ENCODE assay signal across 8 mouse cellular contexts in genomic region chr4:130107065-130107443, GRCm38 (mm10). TPM values are rescaled to one million over a fixed set of nuclear protein-coding genes. Genes with fewer than 3 reads are reported as not detected.
DNase-seq lines count a peak whose midpoint lies in the region; ATAC-seq lines count a peak whose summit lies in the region.

No protein-coding gene starts in this region.

- ATAC-seq in kidney, embryonic 16.5 days (ENCODE audit: low FRiP score, low TSS enrichment) = peak; percentile 55; the same call in 1 of the 2 replicates
- ATAC-seq in hindbrain, embryonic 15.5 days (ENCODE audit: low FRiP score, low read depth) = peak; percentile 80
- peak; percentile 76 for ATAC-seq in midbrain, embryonic 15.5 days (replicated peaks)

- WGBS in kidney, embryonic 16.5 days = 10% methylated on average over 14 of the region's 14 CpGs
- 11% methylated on average over 14 of the region's 14 CpGs for WGBS in hindbrain, embryonic 15.5 days
- WGBS in midbrain, embryonic 15.5 days = 12% methylated on average over 14 of the region's 14 CpGs

- H3K27me3 ChIP-seq in kidney, embryonic 16.5 days (ENCODE audit: insufficient read depth, low read length) = no peaks in the 10 kb centered on the region
- 0 out of 2 replicates have a peak, but pooled peaks cover under 1% of the 10 kb centered on the region for H3K27me3 ChIP-seq in hindbrain, embryonic 15.5 days
- no peaks in the 10 kb centered on the region for H3K27me3 ChIP-seq in midbrain, embryonic 15.5 days (replicated peaks)

- H3K4me2 ChIP-seq in kidney, embryonic 16.5 days (replicated peaks; ENCODE audit: low read depth, low read length) = peak overlapping the region; percentile 69
- peak overlapping the region; percentile 79 for H3K4me2 ChIP-seq in hindbrain, embryonic 15.5 days
- H3K4me2 ChIP-seq in midbrain, embryonic 15.5 days = peak overlapping the region; percentile 38

- no peak for DNase-seq in kidney, postnatal 25 days
- no peak for DNase-seq in embryo, embryonic 9.5 days (ENCODE audit: extremely low spot score)
- no peak for DNase-seq in urinary bladder, adult 18-20 months (ENCODE audit: low spot score in 2 of 2)
- DNase-seq in layer of hippocampus, postnatal 25 days (ENCODE audit: extremely low spot score in 1 of 2, low spot score in 1 of 2) = no peak

- no peaks in the 10 kb centered on the region for H3K36me3 ChIP-seq in kidney, embryonic 16.5 days (ENCODE audit: insufficient read depth, low read length)
- no peaks in the 10 kb centered on the region for H3K36me3 ChIP-seq in hindbrain, embryonic 15.5 days
- H3K36me3 ChIP-seq in midbrain, embryonic 15.5 days (replicated peaks) = no peaks in the 10 kb centered on the region

- H3K27ac ChIP-seq in kidney, embryonic 16.5 days (ENCODE audit: low read length) = peak overlapping the region; percentile 36
- H3K27ac ChIP-seq in brown adipose tissue, adult 24 weeks (replicated peaks; ENCODE audit: low read depth, low read length) = peak overlapping the region; percentile 87
- H3K27ac ChIP-seq in hindbrain, embryonic 15.5 days (replicated peaks) = peak overlapping the region; percentile 77
- H3K27ac ChIP-seq in midbrain, embryonic 15.5 days = peak overlapping the region; percentile 66

- peak overlapping the region; percentile 72 for H3K4me3 ChIP-seq in kidney, embryonic 16.5 days (ENCODE audit: low read length)
- peak overlapping the region; percentile 72 for H3K4me3 ChIP-seq in brown adipose tissue, adult 24 weeks (ENCODE audit: insufficient read depth, low read depth, low read length)
- peak overlapping the region; percentile 80 for H3K4me3 ChIP-seq in hindbrain, embryonic 15.5 days
- H3K4me3 ChIP-seq in midbrain, embryonic 15.5 days = peak overlapping the region; percentile 58

- peaks cover 12% of the 10 kb centered on the region for H3K4me1 ChIP-seq in kidney, embryonic 16.5 days (ENCODE audit: insufficient read depth, low read length)
- H3K4me1 ChIP-seq in brown adipose tissue, adult 24 weeks (ENCODE audit: control insufficient read depth, insufficient read depth, insufficient read length, low read length) = peaks cover 18% of the 10 kb centered on the region
- peaks cover 13% of the 10 kb centered on the region for H3K4me1 ChIP-seq in hindbrain, embryonic 15.5 days (replicated peaks)
- H3K4me1 ChIP-seq in midbrain, embryonic 15.5 days = peaks cover 13% of the 10 kb centered on the region

- peak overlapping the region; percentile 40; the same call in 1 of the 2 replicates for H3K9ac ChIP-seq in kidney, embryonic 16.5 days (replicated peaks; ENCODE audit: low read length)
- H3K9ac ChIP-seq in hindbrain, embryonic 15.5 days = 0 out of 2 replicates have a peak overlapping the region, but pooled peaks have one; percentile 52
- H3K9ac ChIP-seq in midbrain, embryonic 15.5 days = no peak overlapping the region

- H3K9me3 ChIP-seq in kidney, embryonic 16.5 days (ENCODE audit: low read length) = no peaks in the 10 kb centered on the region
- no peaks in the 10 kb centered on the region for H3K9me3 ChIP-seq in hindbrain, embryonic 15.5 days
- H3K9me3 ChIP-seq in midbrain, embryonic 15.5 days = no peaks in the 10 kb centered on the region

RNA-seq across cellular contexts. Expression of gene Pef1, which starts 4.7 kb away (rescaled TPM):
- 85.5 and 90.9 TPM in 2 replicates for polyA plus RNA-seq in kidney, embryonic 16.5 days (2015; fragmentation: Nextera tagmentation; extraction: Ambion mirVana)
- 67.7 and 71.2 TPM in 2 replicates for polyA plus RNA-seq in brown adipose tissue, adult 24 weeks (2012; ENCODE audit: insufficient read depth, insufficient read length, missing spikeins)
- 67.5 and 69.1 TPM in 2 replicates for polyA plus RNA-seq in hindbrain, embryonic 15.5 days (2015; fragmentation: Nextera tagmentation; extraction: Ambion mirVana)
- 68.1 and 75.5 TPM in 2 replicates for polyA plus RNA-seq in midbrain, embryonic 15.5 days (2015; fragmentation: Nextera tagmentation; extraction: Ambion mirVana)
- 10 to 100 TPM; 58.5 to 66.3 TPM for total RNA-seq in layer of hippocampus, postnatal 25 days (2021)

RNA-seq across cellular contexts. Expression of gene Hcrtr1, which starts 32.1 kb away (rescaled TPM):
- 0.19 and 0.31 TPM in 2 replicates for polyA plus RNA-seq in kidney, embryonic 16.5 days (2015; fragmentation: Nextera tagmentation; extraction: Ambion mirVana)
- polyA plus RNA-seq in brown adipose tissue, adult 24 weeks (2012; ENCODE audit: insufficient read depth, insufficient read length, missing spikeins) = not detected in 2 replicates
- polyA plus RNA-seq in hindbrain, embryonic 15.5 days (2015; fragmentation: Nextera tagmentation; extraction: Ambion mirVana) = 3.4 and 5.1 TPM in 2 replicates
- polyA plus RNA-seq in midbrain, embryonic 15.5 days (2015; fragmentation: Nextera tagmentation; extraction: Ambion mirVana) = 3.3 and 3.6 TPM in 2 replicates
- total RNA-seq in layer of hippocampus, postnatal 25 days (2021) = 1 to 10 TPM; 3.2 to 4.5 TPM

RNA-seq across cellular contexts. Expression of gene Col16a1, which starts 59.4 kb away (rescaled TPM):
- polyA plus RNA-seq in kidney, embryonic 16.5 days (2015; fragmentation: Nextera tagmentation; extraction: Ambion mirVana) = 41.2 and 48.8 TPM in 2 replicates
- polyA plus RNA-seq in brown adipose tissue, adult 24 weeks (2012; ENCODE audit: insufficient read depth, insufficient read length, missing spikeins) = 1.2 and 7.8 TPM in 2 replicates
- 13.4 and 13.9 TPM in 2 replicates for polyA plus RNA-seq in hindbrain, embryonic 15.5 days (2015; fragmentation: Nextera tagmentation; extraction: Ambion mirVana)
- polyA plus RNA-seq in midbrain, embryonic 15.5 days (2015; fragmentation: Nextera tagmentation; extraction: Ambion mirVana) = 7.8 and 12.9 TPM in 2 replicates
- 10 to 100 TPM in 1 of 2 experiments, 1 to 10 TPM in 1; 8.8 to 10.5 TPM for total RNA-seq in layer of hippocampus, postnatal 25 days (2021)

Comparison
In these comparisons a context has a peak if more than half of its experiments do, and no peak if none do; other contexts are left out.
1. H3K27ac ChIP-seq: peak in every context shown above with its lines; median percentile 87 in brown adipose tissue, adult 24 weeks; 77 in hindbrain, embryonic 15.5 days; 66 in midbrain, embryonic 15.5 days; 36 in kidney, embryonic 16.5 days.